Mouse (Mus musculus): ENCODE results near the gene Gnas.
"Not testable (repeated sequence)": the region's sequence is repeated elsewhere in the genome, so short reads cannot be mapped to it uniquely, and the experiment has no call there.

The Gnas gene

DNA sequence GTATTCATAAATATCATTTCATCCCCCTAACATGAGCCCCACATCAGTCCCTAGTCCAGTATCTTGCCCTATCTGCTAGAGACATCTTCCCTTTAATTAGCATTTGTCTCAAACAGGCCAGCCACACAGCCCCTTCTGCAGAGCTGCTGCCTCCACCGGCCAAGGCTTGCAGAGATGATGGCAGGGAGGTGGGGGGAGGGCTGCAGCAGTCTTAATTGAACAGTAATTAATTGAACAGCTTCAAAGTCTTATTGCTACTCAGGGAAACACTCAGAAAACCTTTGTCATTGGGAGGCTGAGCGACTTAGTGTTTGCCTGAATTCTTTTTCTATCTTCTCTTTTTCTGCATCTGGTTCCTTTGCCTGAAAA, 7.5 kb downstream of the Gnas start:
- in situ Hi-C loops (cut with MboI, MseI): no loop called here

DNA sequence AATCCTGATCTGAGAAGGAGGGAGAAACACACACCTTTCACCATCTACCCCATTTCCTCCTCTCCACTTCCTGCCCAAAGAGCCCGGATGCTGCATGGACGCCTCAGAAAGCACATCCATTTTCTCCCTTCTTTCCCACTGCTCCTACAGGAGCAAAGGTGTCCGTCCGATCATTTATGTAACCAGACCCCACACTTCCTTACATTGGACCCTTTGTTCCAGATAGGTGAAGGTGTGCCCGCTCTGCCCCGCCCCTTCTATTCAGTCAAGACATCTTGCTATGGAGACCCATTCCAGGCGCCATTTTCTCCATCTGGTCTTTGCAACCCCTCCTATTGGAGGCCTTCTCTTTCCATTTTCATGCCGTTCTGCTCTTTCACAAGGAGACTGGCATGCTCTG, 10.3 kb downstream of the Gnas start:
- in situ Hi-C loops (cut with MboI, MseI): no loop called here

DNA sequence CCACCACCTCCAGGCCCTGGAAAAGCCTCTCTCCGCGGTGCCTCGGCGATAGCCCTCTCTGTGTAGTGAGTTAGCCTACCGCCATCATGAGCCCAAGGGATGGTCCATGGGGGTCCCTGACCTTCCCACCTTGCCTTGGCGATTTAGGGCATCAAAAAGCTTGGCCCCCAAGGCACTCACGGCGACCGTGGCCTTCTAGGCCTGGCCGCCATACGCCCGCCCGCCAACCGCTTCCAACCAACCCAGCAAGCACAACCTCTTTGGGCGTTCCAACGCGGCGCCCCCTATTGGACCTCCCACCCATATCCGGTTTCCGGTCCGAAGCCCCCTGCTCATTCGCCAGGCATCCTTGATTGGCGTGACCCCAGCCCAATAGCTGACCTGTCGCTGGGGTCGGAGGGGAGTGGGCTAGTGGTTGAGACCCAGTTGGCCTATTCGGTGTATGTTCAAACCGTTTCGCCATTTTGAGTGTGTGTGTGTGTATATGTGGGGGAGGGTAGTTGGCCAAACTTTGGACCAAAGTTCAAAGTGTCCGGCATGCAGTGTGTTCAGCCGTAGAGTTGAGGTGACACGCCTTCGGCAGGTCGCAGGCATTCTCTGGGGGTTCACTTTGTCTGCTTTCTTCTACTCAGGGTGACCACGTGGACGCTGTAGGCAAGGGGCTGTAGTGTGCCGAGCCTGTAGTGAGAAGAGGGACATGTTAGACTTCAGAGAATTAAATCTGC, 11.2 kb downstream of the Gnas start:
- in situ Hi-C loops (cut with MboI, MseI): no loop called here

DNA sequence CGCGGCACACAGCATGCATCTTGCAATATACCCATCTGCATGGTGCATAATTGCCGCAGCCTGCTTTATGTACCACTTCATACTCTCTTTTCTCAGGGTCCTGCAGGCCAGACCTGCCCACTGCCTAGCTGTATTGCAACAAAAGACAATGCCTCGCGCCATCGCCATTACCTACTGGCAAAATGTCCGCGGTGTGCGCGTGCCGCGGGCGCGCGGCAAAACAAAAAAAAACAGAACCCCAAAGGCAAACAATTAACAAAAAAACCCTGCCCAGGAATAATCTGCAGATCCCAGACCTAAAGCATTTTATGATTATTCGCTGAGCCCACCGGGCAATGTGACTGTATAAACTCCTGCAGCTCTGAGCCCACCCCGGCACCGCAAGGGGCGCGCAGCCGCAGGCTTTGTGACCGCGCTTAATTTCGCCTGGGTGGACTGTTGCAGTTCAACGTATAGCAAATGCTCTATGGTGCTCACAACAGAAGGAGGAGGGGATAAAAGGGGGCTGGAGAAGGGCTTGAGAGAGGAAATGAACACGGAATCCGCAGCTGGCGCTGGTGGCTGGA, 11.9 kb downstream of the Gnas start:
- in situ Hi-C loops (cut with MboI, MseI): no loop called here

DNA sequence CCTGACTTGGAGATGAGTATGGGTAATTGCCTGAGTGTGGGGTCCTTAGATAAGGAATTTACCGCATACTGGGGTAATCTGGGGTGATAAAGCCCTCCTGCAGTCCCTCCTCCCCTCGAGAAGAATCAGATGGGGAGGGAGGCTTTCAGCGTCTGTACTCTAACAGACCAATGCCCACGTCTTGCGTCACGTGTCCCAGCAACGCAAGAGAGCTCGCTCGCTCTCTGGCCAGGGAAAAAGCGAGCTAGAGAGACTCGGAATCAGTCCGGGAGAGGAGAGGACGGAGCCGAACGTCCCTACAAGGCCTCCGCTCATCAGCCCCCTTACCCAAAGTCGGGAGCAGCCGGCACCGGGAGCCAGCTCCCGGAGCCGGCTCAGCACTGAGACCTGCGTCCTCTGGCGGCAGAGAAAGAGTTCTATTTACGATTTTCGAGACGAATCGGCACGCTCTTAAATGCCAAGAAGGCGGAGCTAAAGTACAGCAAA, 13.0 kb downstream of the Gnas start:
- in situ Hi-C loops (cut with MboI, MseI): no loop called here

DNA sequence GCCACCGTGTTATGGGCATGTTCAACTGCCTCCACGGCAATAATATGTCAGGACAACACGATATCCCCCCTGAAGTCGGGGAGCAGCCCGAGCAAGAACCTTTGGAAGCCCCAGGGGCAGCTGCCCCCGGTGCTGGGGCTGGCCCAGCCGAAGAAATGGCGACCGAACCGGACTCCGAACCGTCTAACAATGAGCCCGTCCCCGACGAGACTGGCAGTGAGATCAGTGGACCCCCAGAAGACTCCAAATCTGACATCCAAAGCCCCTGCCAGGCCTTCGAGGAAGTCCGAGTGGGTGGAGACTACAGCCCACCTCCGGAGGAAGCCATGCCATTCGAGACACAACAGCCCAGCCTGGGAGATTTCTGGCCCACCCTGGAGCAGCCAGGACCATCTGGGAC, 13.7 kb downstream of the Gnas start:
- in situ Hi-C loops (cut with MboI, MseI): no loop called here

DNA sequence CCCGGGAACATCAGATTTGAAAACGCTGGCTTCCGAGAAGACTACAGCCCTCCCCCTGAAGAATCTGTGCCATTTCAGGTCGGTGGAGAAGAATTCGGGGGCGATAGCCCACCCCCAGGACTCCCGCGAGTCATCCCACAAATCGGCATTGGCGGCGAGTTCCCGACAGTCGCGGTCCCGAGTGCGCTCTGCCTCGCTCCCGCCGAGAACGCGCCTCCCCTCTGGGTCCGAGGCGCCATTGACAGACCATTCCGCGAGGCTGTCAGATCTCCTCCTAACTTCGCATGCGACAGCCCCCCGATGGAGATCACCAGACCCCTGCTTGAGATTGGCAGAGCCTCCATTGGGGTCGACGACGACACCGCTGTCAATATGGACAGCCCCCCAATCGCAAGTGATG, 14.4 kb downstream of the Gnas start:
- in situ Hi-C loops (cut with MboI, MseI): no loop called here

DNA sequence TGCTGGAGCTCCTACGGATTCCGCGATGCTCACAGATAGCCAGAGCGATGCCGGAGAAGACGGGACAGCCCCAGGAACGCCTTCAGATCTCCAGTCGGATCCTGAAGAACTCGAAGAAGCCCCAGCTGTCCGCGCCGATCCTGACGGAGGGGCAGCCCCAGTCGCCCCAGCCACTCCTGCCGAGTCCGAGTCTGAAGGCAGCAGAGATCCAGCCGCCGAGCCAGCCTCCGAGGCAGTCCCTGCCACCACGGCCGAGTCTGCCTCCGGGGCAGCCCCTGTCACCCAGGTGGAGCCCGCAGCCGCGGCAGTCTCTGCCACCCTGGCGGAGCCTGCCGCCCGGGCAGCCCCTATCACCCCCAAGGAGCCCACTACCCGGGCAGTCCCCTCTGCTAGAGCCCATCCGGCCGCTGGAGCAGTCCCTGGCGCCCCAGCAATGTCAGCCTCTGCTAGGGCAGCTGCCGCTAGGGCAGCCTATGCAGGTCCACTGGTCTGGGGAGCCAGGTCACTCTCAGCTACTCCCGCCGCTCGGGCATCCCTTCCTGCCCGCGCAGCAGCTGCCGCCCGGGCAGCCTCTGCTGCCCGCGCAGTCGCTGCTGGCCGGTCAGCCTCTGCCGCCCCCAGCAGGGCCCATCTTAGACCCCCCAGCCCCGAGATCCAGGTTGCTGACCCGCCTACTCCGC, 15.1 kb downstream of the Gnas start:
- in situ Hi-C loops (cut with MboI, MseI): no loop called here

DNA sequence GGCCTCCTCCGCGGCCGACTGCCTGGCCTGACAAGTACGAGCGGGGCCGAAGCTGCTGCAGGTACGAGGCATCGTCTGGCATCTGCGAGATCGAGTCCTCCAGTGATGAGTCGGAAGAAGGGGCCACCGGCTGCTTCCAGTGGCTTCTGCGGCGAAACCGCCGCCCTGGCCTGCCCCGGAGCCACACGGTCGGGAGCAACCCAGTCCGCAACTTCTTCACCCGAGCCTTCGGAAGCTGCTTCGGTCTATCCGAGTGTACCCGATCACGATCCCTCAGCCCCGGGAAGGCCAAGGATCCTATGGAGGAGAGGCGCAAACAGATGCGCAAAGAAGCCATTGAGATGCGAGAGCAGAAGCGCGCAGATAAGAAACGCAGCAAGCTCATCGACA, 15.6 kb downstream of the Gnas start:
- in situ Hi-C loops (cut with MboI, MseI): no loop called here

DNA sequence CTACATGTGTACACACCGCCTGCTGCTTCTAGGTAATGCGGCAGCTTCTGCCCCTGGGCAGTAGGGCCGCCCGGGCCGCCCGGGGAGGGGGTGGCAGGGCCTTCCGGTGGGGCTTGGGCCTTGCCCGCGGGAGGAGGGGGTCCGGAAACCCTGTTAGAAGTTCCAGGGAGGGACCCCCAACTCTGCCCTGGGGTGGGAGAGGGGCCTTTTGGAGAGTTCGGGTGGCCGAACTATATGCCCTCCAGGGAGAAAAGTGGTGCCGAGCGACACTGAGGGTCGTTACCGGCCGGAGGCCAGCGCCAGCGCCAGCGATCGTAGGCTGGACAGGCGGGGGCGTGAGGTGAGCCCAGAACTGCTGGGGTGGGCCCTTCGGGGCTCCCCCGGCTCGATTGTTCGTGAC, 16.1 kb downstream of the Gnas start:
- in situ Hi-C loops (cut with MboI, MseI): no loop called here

DNA sequence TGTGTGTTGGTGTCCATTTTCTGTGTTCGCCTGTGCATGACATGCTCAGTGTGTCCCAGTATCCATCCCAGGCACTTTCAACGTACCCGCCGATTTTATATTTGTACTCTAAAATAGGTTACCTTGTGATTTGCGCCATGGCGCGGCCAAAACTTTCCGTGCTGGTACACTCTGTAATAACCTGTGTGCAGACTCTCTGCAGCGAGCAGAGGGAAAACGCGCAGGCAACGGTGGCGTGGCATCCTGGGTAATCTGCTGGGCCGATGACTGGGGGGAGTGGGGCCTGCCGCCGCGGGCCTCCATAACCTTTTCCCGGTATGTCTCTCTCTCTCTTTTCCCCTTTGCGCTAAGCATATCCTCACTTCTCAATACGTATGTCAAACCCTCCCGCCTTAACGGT, 16.5 kb downstream of the Gnas start:
- in situ Hi-C loops (cut with MboI, MseI): no loop called here

DNA sequence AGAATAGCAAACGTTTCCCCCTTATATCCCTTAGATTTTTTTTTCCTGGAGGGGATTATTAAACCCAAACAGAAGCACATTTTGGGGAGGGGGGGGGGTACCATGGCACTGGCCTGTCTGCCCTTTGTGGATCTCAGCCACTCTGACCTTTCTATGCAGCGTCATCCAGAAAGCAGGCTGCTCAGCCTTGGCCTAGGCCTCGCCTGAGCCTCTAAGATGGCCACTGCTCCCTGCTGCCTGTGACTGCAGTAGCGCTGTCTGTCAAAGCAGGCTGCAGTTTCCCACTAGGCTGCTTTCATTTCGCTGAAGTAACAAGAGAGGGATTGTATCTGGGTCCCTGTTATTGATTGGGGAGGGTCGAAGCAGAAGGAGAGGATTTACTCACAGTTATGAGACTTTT, 18.4 kb downstream of the Gnas start:
- in situ Hi-C loops (cut with MboI, MseI): no loop called here

DNA sequence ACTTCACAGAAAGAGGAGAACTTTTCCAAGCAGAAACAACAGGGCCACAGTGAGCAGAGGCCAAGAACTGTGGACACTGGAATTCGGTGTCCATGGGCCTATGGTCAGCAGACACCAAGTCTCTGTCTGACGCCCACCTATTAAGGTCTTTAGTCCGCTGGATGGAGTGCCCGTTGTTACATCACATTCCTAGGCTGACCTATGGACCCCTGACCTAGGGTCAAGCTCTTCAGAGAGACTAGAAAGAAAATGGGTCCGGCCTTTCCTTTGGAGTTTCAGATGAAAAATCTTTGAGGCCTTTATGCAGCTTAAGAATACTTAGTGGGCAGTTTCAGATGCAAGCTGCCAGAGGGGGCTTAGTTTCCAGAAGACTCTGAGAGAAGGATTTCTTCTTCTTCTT, 21.5 kb downstream of the Gnas start:
- in situ Hi-C loops (cut with MboI, MseI): no loop called here

DNA sequence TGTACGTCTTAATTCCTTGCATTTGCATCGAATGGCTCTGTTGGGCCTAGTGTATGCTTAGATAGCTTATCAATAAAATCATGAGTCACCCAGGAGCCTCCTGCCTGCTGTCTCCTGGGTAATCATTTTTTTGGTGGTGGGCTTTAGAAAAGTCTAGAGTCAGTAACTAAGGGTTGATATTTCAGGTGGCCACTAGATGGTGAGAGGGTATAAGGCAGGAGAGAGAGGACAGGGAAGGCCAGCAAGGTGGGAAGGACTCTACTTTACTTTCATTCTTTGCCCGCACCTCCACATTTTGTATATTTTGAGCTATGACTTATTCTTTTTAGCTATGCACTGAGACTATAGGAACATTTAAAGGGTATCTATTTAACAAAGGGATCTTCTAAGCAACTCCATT, 23.8 kb downstream of the Gnas start:
- in situ Hi-C loops (cut with MboI, MseI): no loop called here

DNA sequence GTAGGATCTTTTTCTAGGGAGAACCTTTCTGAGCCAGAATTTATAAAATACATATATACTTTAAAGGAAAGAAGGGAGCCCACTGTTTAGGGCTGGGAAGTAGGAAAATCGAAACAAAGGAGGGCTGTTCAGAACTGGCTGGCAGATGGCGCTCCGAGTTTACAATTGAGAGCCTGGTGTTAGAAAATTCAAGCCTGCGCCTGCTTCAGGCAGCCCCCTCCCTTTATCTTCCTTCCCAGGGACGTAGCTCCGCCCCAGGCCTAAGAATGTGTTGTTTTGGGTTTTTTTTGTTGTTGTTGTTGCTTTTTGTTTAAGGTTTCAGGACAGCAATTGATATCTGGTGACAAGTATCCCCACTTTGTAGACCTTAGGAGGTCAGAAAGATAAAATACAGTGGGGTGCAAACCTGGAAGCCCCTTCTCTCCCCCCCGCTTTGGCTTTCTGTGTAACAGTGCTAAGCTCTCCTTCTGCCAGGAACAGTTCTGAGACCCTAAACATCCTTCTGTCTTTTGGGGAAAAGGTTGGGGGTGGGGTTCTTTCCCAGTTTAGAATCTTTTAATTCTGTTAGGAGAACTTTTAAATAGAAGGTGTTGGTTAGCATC, 26.9 kb downstream of the Gnas start:
- in situ Hi-C loops (cut with MboI, MseI): loop anchor here (5.0 kb wide), 2 partner anchors 361 to 546 kb away; no protein-coding TSS in a partner anchor

DNA sequence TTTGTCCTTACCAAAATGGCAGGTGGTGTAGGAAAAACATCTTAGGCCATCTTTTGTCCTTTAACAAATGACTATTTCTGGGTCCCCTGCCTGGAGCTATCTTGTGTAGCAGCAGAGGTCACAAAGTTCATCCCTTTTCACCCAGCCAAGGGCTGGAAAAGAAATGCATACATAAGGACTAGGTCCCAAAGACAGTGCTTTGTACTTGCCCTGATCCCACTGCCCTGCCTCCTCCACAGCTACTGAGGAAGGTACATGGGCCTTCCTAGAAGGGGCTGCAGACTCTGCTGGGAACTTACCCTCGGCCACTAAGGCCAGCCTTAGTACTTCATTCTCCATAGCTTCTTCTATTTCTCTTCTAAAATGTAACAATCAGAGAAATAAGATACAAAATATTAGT, 27.5 kb downstream of the Gnas start:
- in situ Hi-C loops (cut with MboI, MseI): loop anchor here (5.0 kb wide), 2 partner anchors 361 to 546 kb away; no protein-coding TSS in a partner anchor

DNA sequence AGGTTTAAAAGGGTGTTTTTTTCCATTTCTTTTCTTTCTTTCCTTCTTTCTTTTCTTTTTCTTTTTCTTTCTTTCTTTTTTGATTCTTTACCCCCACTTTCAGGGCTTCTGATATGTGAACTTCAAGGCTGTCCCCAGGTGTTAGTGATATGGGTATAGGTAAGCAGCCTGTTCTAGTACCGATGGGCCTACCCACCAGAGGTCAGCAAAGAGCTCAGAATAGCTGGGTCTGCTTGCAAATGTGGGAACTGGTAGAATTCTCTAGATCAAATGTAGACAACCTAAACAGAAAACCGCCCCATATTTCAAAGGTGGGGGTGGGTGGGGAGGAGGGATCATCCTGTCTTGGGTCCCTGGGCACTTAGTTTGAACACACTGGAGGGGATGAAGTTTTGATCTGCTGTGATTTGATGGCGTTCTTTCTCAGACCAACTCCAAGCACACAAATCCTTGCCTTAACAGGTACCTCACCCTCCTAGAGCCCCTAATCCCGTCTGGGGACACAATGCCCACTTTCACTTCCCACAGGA, 28.1 kb downstream of the Gnas start:
- in situ Hi-C loops (cut with MboI, MseI): loop anchor here (5.0 kb wide), 2 partner anchors 360 to 545 kb away; no protein-coding TSS in a partner anchor

DNA sequence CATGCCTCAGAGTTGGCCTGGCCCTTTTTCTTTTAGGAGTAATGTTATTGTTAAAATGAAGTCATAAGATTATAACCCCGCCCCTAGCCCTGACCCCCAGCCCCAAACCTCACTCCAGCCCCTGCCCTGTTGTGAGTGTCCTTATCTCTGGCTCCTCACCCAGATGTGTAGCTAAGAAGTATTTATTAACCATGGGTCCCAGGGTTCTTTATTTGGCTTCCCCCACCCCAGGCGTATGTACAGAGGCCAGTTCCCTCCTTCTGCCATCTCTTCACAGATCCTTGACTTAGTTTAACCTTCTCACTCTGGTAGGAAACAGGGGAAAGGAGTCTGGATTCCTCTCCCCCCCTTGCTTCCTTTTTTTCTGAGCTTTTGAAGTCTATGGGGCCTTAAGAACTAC, 28.5 kb downstream of the Gnas start:
- in situ Hi-C loops (cut with MboI, MseI): loop anchor here (5.0 kb wide), 2 partner anchors 360 to 545 kb away; no protein-coding TSS in a partner anchor

DNA sequence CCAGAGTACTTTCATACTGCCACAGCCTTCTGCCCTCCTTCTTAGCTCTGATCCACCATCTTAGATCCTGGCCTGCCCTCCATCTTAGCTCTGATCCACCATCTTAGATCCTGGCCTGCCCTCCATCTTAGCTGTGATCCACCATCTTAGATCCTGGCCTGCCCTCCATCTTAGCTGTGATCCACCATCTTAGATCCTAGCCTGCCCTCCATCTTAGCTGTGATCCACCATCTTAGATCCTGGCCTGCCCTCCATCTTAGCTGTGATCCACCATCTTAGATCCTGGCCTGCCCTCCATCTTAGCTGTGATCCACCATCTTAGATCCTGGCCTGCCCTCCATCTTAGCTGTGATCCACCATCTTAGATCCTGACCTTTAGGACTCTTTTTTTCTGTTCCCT, 31.3 kb downstream of the Gnas start:
- in situ Hi-C loops (cut with MboI, MseI): not testable (repeated sequence)

DNA sequence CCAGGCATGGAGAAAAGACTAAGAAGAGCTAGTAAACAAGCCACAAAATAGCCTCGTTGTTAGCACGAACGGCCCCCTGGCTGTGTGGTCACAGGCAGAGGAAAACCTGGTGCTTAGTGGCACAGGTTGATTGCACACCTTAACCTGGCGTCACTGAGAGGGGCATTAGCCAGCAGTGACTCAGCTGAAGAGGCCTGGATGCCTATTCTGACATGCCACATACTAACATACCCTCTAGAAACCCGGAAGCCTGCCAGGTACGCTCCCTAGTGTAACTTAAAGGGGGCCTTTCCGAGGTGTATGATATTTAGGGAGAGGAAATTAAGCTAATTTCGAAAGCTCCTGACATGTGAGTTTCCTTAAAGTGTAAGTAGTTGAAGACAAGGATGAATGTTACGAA, 32.5 kb downstream of the Gnas start:
- in situ Hi-C loops (cut with MboI, MseI): no loop called here

DNA sequence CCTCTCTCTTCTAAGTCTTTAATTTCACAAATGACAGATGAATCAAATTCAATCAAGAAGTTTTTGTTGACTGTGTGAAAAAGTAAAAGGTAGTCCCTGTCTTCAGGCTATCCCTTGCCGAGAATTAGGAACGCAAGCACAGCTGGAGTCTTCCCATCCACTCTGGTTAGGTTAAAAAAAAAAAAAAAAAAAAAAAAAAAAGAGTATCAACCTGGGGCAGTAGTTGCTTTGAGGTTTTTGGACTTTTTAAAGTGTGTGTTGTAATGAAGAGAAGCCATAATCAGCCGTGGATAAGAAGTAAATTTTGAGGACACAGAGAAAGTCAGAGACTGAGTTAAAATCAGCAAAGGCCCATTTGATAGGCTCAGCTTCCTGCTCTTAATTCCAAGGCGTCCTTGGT, 41.9 kb downstream of the Gnas start:
- in situ Hi-C loops (cut with MboI, MseI): no loop called here

DNA sequence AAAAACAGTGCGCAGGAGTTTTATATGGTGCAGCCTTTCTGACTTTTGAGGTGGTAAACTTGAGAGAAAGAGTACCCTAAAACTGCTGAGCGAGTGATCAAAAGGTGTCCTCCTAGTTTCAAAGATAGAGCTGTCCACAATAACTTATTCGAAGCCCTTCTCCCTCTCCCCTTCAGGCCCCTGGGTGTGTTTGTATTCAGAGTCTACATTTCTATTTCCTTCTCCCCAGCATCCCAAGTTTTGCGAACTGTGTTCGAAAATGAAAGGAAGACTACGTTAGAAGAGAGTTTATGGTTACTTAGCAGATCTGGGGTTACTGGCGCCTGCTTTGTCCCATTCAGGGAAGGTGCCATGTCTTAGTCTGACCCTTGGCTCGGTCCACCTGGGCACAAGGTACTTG, 42.4 kb downstream of the Gnas start:
- in situ Hi-C loops (cut with MboI, MseI): no loop called here
